Mouse (Mus musculus): ENCODE measurements around the gene Icam1.

- TF ChIP-seq CTCF (IDR thresholded peaks at IDR 0.05; ENCODE audit: low read depth) (no peak), EP300 (IDR thresholded peaks at IDR 0.05; ENCODE audit: low read depth) (no peak)
Observed at GRCm38 (mm10) chr9:21026849-21027248, 11.1 kb downstream of the Icam1 start.

All from heart, postnatal 0 days (tissue).